Mouse (Mus musculus): ENCODE measurements around the gene Atf4. TPM values are rescaled to one million over a fixed set of nuclear protein-coding genes. Genes with fewer than 3 reads are reported as not detected.

The Atf4 gene
- polyA plus RNA-seq (2017; shearing (Covaris generic)), result 265 TPM

DNA sequence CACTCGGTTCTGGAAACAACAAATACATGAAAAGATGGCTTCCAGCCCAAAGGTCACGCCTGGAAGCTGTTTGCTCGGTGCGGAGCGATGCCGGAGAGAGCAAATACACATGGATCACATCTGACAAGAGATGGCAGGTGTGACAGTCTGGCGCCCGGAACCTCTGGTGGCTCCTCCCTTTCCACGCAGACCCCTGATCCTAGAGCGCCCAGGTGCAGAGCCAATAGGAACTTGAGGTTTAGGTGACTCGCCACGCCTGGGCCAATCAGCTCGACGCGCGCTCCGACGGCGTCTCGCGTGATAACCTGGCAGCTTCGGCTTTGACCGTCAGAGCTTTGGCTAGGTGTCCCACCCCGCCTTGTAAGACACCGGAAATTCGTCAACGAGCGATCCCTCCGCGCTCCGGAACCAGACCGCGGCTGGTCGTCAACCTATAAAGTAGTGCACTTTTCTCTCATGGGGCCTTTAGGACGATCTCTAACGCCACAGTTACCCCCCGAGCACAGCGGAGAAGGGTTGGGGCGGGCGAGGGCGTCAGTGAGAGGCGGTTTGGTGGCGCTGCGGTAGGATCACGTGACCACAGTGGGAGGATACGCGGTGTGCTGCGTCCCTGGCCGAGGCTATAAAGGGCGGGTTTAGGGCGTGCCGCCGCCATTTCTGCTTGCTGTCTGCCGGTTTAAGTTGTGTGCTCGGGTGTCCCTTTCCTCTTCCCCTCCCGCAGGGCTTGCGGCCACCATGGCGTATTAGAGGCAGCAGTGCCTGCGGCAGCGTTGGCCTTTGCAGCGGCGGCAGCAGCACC, at the start of gene Atf4:
Gene Atf4, plus strand, starts transcription at position 338 of the 799 bp plus-strand sequence.

DNA sequence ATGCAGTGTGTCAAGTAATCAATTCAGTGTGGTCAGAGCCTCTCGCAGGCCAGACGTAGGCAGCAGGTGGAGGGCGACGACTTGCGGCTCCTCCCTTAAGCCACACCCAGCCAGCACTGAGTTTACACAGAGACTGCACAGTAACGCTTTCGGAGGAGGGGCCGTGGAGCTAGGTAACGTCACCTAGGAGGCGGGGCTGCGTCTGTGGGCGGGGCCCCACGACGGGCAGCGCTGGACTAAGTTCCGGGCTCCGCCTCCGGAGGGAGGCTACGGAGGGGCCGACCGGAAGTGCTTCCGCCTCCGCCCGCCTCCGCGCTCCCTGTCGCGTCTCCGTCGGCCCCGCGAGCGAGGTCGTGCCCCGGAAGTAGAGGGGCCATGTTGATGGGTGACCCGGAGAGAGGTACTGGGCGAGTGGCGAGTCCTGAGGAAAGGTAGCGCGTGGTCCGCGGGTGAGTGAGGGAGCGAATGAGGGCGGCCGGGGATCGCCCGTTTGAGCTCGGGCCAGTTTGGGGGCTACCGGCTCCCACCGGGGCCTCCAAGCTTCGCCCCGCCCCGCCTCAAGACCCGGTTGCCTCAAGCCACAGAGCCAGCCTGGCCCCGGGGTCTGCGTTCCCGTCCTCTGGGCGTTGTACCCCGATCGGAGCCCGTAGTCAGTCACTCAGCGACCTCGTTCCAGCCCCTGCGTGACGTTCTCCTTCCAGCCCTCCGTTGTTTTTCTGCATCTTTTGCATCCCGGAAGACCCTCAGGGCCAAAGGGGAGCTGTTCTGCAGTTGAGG, 21.1 kb upstream of the Atf4 start, which contains the start of gene Mief1:
Gene Mief1, plus strand, starts transcription at position 286 of the 777 bp plus-strand sequence.

DNA sequence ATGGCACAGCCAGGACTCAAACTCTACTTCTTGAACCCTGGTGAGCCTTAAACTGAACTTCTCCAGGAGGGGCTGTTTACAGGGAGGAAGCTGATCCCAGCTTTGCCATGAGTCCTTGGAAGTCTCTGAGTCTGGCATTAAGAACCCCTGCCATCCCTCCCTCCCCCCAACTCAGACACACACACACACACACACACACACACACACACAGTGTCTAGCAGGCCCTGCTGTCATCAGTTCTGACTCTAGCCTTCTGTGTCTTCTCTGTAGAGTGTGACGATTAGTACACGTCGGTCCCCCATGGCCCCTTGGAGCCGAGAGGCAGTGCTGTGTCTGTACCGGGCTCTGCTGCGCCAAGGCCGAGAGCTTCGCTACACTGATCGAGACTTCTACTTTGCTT, 19.4 kb upstream of the Atf4 start, which contains the start of gene AC140267.1:
Gene AC140267.1, plus strand, starts transcription at position 301 of the 400 bp plus-strand sequence.

DNA sequence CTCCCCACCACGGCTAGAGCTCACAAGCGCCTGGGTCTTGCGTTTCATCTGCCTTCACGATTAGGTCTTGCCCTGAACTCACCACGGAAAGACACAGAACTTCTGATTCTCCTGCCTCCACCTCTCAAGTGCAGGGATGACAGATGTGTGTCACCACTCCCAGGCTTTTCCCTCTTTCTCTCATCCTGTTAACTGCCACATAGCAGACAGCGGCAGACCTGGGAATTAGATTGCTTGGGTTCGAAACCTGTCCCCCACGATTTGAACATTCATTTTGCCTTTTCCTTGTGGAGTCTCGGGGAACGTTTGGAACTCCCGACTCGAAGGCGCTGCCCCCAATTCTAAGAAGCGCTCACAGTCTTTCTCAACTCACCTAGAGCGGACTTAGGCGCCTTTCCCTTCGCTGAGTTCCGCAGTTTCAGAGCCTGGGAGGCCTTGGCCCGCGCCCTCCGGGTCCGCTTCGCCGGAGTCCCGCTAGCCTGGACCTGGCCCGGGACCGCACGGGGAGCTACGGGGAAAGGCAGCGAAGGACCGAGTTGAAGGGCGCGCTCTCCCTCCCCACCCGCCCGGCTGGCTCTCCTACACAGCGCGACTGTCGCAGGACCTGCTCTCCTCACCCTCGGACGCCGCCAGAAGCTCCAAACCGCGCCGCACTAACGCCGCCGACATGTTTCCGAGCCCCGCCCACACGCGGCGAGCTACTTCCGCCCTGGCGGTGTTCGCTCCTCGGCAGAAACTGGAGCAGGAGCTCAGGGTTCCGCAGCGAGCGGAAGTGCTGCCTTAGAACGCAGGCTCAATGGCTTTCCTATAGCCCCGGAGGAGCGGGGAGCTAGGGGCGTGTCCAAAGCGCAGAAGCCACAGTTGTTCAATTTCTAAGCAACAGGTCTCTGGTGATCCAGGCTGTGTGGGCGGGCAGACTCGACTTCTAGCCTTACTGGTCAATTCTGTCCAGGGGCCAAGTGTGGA, 8.9 kb downstream of the Atf4 start, which contains the start of gene Rps19bp1:
Gene Rps19bp1, minus strand, starts transcription at position 706 of the 966 bp plus-strand sequence.

DNA sequence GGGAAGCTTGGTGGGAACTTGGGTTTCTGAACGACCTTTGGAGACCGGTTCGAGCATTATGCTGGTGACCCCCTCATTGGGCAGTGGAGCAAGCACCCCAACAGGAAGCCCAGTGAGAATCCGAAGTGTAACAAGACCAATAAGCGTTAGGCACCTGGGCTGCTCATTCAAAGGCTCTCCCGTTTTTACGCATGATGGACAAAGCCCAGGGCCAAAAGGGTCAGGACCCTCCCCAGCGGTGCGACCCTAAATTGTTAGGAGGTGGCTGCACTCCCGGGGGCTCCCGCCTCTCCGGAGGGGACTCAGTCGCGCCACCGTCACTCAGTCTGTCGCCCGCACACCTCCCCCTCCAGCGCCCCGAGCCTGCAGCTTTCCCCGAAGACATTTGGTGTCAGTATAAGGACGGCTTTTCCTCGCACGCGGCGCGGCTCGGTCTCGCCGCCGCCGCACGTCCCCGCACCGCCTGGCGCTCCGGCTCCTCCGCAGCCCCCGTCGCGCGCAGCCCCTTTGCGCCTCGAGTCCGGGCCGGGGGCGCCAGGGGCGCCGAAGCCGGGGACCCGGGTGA, 31.9 kb downstream of the Atf4 start, which contains the start of gene Cacna1i:
Gene Cacna1i, plus strand, starts transcription at position 388 of the 565 bp plus-strand sequence.

Other genes with a start within 250 kb of the Atf4 start
- not detected for gene Pdgfb, start 240.2 kb upstream of the Atf4 start, polyA plus RNA-seq (2017; shearing (Covaris generic))
- gene Syngr1, start 163.8 kb upstream of the Atf4 start, polyA plus RNA-seq (2017; shearing (Covaris generic)), result 2.0 TPM
- gene Rpl3, start 163.3 kb upstream of the Atf4 start, polyA plus RNA-seq (2017; shearing (Covaris generic)), result 2,310 TPM
- gene Tab1, start 122.1 kb upstream of the Atf4 start, polyA plus RNA-seq (2017; shearing (Covaris generic)), result 18.9 TPM
- not detected for gene Mgat3, start 81.5 kb upstream of the Atf4 start, polyA plus RNA-seq (2017; shearing (Covaris generic))
- gene Mief1, start 21.2 kb upstream of the Atf4 start, polyA plus RNA-seq (2017; shearing (Covaris generic)), result 32.5 TPM
- not detected for gene AC140267.1, start 19.3 kb upstream of the Atf4 start, polyA plus RNA-seq (2017; shearing (Covaris generic))
- gene Rps19bp1, start 9.1 kb downstream of the Atf4 start, polyA plus RNA-seq (2017; shearing (Covaris generic)), result 22.9 TPM
- gene Cacna1i, start 32.1 kb downstream of the Atf4 start, polyA plus RNA-seq (2017; shearing (Covaris generic)), result not detected